Mouse (Mus musculus) urinary bladder, adult 2 months (tissue): ENCODE data around the gene Gm21985. TPM values are rescaled to one million over a fixed set of nuclear protein-coding genes. Genes with fewer than 3 reads are reported as not detected.
A peak's percentile ranks its signal among the peaks of the same experiment; 100 is the strongest.

Experiments used
- DNase-seq: peaks from one replicate; pipeline ENCODE4 v3.0.0; 2022; ENCODE audit warnings: low spot score
- polyA plus RNA-seq: library from polyadenylated mRNA; depleted of rRNA; stranded (reverse); fragments of >200 nt; gene quantifications from 2 replicates; pipeline ENCODE4 v1.2.3, GENCODE M21; 2012

Gene Gm21985
- polyA plus RNA-seq, 1 experiment, result 0.03 TPM

DNA sequence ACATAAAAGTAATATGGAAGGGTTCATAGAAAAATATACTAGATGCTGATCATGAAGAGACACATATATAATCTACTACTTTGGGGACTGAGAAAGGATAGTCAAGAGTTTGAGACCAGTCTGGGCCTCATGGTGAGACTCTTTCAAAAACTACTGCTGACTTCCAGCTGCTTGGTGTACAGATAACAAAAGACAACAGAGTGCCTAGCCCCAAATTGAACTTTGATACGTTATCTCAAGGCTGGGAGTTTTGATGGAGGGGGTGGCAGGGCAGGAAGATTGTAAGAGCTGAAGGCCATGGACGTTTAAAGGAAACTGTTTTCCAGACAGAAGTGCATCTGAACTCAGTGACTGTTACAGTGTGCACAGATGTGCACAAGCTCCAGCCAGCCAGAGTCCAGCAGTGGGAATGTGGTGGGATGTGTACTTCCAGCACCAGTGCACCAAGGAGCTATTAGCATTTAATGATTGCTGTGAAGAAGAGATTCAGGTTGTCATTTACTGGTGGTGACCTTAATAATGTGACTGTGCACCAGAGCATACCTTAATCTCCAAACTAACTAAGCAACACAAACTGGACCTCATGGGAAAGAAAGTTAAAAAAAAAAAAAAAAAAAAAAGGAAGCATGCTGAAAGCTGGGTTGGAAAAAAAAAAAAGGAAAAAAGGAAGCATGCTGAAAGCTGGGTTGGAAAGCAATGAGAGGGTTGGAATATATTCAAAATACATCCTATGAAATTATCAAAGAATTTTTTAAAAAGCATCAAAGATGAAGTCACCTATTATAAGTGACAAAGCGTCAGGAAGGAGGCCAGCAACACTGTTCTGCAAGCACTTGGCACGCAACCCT lies 66.2 kb downstream of the Gm21985 start:
- DNase-seq, result no peak

DNA sequence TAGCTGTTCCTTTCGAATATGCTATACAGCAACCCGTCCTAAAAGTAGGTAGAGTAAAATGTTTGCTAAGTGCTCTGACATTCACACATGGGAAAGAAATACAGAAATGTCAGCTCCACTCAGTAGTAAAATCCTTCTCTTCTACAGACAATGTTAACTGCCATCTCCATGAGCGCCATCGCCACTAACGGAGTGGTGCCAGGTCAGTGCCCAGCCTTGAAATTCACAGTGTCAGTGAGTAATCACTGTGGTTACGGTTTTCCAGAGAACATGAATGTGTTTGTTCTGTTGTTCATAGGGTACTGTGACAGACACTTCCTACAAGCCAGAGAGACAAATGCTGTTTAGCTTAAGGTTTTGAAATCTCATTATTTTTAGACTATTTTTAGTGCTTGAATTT lies 71.1 kb downstream of the Gm21985 start:
- DNase-seq, result no peak

DNA sequence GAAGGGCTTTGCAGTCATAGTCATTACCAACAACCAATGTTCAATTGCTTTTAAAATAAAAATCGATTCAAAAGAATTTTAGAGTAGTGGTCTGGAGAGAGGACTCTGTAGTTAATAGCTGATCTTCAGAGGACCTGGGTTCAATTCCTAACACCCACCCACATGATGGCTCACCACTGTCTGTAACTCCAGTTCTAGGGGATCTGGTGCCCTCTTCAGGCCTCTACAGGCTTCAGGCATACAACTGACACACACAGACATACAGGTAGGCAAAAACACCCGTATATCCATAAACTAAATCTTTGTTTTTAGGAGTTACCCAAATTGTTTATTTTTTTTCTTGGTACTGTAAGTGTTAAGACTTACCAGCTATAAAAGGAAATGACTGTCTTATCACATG lies 73.6 kb downstream of the Gm21985 start:
- DNase-seq, result no peak

DNA sequence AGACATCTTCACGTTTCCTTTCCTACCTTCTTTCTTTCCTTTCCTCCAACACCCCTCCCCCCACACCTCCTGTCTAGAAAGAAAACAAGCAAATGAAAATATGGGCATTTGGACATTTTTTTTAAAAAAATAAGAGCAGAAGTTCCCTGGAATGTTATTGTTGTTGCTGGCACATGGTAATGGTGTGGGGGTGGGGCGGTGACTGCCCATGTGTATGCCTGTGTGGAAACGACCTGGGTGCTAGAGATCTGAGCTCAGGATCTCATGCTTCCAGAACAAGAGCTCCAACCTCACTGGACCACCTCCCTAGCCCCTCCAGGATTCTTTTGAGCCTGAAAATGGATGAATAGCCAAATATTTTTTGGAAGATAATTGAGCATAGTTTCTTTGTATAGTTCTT lies 75.0 kb downstream of the Gm21985 start:
- DNase-seq, result no peak

DNA sequence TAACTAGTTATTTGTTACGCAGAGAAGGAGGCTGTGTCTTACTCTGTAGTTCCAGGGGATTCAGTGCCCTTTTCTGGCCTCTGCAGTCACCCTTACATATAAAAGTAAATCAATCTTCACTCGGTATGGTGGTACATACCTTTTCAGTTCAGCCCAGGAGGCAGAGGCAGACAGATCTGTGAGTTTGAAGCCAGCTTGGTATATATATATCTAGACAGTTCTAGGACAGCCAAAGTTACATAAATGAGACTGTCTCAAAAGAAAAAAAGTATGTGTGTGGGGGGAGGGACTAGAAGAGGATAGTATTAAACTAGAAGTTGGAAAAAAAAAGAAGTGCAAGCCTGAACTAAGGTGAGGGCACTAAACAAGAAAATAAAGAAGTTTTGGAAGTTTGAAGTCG lies 82.1 kb downstream of the Gm21985 start:
- no peak for DNase-seq

DNA sequence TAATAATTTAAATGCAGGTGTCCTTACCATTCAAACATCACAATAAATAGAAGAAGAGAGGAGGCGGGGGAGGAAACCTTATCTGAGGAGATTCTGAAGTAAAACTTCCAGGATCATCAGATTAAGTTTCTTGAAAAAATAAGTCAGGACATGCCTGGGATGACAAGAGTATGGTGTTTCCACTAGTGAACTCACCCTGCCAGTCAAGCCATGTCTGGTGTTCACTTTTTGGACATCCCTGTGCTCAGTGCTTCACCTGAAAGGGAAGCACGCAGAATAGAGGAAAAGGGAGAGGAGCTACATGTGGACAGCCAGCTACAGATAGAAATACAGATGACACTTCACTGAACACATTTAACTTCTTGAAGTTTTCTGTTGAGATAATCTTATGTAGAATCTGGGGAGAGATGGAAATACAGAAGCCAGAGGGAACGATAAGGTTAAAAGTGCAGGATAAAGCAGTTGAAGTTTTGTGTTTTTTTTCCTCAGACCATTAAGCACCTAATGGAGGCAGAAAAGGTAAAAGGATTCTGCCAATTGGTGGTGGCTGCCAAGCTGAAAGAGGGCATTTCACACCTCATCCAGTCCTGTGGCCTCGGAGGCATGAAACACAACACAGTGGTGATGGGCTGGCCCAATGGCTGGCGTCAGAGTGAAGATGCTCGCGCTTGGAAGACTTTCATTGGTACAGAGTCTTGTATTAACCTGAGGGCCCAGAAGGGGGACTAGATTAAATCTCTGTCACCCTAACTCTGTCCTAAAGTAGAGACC lies 87.8 kb downstream of the Gm21985 start:
- DNase-seq, result no peak

DNA sequence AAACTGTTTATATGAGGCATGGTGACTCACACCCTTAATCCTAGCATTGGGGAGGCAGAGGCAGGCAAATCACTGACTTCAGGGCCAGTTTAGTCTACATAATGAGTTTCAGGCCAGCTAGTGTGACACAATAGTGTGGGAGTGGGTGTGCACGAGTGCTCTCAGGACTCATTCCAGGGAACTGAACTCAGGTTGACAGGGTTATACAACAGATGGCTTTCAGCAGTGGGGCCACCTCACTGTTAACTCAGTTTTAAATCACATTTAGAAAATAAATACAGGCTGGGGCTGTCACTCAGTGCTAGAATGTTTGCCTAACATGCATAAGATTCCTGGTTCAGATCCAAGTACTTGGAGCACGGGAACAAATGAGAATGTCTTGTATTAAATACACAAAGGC lies 93.5 kb downstream of the Gm21985 start:
- DNase-seq, result no peak

DNA sequence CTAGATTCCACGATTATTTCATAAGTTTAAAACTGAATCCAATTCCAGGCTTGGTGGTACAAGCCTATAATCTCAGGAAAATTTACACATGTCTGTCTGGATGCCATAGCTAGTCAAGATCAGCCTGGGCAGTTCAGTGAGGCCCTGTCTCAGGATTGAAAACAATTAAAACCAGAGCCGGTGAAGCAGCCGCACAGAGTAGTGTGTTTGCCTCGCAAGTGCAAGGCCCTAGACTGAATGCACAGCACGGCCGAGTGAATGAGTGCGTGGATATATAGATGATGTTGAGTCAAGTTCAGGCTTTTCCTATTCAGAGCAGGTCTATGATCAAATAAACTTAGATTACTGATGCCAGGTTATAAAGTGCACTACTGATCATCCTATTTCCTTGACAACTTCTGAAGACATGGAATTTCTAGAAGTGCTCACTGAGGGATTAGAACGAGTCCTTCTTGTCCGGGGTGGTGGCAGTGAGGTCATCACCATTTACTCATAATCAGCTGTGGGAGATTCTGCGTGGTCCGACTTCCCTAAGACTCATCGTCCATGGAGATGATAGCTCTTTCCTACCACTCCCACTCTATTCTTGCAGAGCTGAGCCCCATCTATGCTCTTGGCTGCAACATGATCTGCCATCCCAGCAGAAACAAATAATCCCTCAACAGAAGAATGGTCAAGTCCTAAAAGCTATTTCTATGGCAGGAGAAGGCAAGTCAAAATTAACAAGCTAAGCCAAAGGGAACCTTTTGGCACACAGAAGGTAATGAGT lies 94.1 kb downstream of the Gm21985 start:
- no peak for DNase-seq

DNA sequence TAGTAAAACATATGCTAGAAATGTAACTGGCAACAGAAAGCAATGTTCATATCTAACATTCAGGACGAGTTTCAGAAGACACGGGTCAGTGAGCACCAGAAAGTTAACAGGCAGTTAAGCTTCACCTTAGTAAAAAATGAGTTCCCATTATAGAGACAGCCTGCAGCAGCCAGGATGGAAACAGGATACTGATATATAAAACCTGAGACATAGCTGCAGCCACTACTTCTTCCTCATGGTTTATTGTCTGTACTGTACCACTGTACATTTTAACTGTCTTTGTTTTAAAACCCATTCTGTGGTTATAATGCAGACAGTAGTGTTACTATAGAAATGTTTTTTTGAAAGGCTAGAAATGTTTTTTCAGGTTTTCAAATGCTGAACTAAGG lies 94.7 kb downstream of the Gm21985 start:
- no peak for DNase-seq

DNA sequence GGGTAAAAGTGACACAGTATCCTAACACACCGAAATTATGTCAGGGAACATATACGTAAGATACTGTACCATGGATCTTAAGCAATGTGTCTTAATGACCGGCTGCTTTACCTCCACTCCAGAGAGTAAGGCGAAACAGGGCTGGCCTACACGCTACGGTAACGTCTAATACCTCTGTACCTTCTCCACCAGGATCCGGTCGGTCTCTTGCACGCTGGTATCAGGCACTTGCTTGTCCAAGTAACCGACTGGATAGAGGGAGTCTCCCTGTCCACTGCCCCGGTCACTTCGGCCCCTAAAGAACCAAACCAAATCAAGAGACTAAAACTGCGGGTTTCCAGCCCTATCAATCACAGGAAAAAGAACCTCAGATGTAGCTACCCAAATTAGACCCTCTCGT lies 101.1 kb downstream of the Gm21985 start:
- no peak for DNase-seq

DNA sequence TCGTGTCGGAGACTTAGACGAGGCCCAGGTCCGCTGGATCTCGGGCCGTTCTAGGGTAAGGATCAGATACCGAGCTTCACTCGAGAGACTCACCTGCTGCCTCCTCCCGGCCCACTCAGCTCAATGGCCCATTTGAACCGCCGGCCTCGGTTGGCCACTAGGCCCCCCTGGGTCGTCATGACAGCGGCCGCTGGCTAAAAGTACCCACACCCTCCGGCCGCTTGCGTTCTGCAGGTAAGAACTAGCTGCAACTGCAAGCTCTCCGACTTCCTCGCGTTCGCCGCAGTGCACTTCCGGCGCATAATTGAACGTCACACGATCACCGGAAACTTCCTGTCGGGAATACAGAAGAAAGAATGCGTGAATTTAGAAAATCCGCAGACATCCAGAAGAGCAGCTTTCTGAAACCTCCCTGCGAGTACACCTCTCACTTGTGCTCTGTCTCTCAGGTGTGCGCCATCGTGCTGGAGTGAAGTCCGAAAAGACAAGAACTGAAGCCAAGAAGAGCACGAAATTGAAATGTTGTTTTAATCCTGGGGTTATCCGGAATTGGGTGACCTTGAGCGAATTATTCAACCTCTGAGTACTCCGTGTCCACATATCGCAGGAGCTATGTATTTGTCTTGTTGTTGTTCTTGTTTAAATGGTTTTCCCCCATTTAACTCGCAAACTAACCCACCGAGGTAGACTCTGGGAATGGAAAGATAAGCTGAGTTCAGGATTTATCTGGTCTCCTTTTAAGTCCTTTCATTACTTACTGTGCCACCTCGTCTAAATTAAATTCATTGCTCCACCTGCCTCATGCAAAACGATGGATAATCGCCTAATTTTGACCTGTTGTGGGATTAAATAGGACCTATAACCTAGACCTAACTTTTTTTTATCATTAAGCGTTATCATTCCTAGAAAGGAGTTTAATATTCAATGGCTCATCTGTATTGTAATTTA lies 101.9 kb downstream of the Gm21985 start, which contains the start of gene Emc4:
Gene Emc4 (minus strand): TSS at position 302 of the 948 bp plus-strand sequence.
- DNase-seq, result peak; percentile 78

DNA sequence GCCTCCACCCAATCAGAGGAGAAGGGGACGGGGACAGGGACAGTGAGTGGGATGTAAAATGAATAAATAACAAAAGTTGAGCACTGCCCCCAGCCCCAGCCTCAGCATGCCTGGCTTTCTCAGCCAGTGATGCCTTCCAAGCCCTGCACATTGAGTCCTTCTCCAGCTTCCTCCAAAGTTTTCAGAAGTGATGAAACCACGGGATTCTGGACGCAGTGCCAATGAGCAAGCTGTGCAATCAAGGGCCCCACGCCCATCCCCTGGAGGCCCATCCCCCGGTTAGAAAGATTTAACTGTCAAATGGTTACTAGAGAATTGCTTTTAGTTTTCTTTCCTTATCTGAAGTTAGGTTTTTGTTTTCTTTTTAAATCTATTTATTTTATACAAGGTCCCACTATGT lies 103.8 kb downstream of the Gm21985 start:
- DNase-seq, result no peak

DNA sequence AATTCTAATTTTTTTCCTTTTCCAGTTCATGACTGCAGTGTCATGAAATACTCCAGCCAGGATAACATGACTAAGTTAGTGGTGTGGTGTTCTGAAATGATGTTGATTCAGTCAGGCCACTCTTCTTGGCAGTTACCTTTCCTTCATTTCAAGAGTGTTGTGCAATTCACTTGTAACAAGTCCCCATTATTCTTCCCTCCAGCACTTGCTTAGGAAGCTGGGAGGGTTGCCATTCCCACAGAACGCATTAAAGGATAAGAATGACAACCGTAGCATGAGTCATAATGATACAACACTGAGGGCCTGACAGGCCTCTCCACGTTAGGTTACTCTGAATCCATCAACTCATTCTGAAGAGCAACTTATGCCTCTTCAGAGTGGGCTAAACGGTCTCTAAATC lies 107.0 kb downstream of the Gm21985 start:
- no peak for DNase-seq

DNA sequence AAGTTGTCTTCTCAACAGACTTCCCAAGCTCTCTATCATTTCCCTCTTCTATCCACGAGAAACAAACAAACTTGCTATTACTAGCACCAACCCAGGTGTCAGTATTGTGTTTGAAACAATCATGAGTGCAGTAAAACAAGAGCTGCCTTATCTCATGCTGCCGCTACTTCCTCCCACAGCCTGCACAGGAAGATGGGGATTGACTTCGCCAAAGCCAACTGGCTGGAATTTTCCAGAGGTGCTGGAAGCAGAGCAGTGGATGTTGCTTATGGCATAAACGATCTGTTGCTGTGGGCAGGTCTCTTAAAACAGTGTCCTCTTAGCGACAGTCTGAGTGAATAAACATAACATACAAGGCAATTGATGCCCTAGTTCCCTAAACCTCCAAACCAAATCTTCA lies 108.5 kb downstream of the Gm21985 start:
- DNase-seq, result no peak

DNA sequence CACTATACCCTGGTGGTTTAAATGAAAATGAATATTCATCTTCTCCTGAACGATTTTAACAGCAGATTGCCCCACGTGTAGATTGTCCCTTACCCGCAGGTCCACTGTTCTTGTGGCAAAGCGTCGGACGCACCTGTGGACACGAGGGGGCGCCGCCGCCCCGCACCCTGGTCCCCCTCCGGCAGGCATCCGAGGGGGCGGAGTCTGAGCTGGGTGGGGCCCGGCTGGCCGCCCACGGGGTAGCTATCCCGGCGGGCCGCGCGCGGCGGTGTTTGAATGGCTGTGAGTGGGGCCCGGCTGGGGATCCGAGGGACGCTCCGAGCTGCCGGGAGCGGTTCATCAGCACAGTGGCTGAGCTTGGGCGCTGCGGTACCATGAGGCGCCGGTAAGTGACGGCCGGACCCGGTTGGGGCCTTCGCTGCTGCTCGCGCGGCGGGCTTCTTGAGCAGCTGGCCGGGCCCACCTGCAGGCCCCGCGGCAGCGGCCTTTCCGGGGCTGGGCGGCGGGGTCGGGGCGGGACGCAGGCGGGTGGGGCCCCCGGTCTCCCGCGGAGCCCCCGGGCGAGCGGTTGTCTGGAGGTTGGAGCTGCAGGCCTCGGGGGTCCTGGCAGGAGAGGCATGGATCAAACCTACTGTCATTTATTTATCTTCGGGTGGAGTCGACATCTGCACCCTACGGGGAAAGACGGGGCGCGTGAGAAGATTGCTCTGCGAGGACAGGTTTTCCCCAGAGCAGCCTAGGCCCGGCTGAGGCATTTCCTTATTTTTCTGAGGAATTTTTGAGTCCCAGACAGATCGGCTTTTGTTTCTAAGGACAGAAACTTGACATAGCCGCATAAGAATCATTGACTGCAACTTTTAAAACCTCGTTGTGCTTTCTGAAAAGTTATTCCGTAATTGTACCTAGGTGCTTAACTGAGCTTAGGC lies 113.1 kb downstream of the Gm21985 start, which contains the start of gene Katnbl1:
Gene Katnbl1 (plus strand): TSS at position 239 of the 926 bp plus-strand sequence.
- peak; percentile 91 for DNase-seq

DNA sequence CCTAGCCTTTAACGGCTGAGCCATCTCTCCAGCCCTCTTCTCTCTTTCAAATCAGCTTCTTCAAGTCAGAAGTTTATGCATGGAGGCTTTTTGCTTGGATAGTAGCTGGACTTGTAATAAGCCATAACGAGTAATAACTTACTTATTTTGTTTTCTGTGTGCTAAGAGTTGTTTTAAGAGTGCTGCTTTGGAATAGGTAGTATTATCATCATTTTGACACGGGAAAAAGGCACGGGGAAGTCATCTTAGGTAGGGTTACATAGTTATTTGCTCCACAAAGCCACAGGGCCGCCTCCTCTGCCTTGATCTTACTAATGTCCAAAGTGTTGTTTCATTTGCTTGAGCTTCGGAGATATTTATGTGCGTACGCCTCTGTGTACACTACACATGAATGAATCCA lies 114.0 kb downstream of the Gm21985 start:
- DNase-seq, result no peak

DNA sequence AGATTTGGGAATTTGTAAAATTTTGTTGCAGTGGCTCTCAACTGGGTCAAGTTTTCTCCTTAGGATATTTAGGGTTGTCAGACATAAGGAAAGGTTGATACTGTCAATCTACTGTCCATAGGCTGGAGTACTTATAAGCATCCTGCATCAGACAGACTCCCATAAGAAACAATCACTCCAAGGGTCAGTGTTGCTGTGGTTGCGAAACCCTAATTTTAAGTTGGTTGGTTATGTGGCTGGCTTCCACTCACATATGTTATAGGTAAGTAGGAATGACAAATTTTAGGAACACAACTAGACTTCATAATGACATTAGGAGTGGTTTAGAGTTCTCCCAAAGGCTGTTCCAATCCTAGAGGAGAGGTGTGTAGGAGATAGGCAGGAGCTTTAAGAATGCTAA lies 115.1 kb downstream of the Gm21985 start:
- DNase-seq, result no peak

DNA sequence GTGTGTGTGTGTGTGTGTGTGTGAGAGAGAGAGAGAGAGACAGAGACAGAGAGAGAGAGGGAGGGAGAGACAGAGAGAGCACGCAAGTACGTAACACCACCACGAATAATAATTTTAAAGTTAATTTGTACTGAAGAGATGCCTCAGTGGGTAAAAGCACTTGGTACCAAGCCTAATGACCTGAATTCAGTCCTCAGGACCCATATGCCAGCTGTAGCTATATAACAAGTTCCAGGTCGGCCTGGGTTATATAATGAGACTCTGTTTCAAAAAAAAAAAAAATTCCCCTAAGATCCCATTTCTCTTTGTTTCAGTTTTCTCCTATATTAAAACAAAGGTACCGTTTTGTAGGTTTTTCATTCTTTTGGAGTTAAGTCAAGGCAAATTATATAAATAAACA lies 124.7 kb downstream of the Gm21985 start:
- DNase-seq, result no peak

DNA sequence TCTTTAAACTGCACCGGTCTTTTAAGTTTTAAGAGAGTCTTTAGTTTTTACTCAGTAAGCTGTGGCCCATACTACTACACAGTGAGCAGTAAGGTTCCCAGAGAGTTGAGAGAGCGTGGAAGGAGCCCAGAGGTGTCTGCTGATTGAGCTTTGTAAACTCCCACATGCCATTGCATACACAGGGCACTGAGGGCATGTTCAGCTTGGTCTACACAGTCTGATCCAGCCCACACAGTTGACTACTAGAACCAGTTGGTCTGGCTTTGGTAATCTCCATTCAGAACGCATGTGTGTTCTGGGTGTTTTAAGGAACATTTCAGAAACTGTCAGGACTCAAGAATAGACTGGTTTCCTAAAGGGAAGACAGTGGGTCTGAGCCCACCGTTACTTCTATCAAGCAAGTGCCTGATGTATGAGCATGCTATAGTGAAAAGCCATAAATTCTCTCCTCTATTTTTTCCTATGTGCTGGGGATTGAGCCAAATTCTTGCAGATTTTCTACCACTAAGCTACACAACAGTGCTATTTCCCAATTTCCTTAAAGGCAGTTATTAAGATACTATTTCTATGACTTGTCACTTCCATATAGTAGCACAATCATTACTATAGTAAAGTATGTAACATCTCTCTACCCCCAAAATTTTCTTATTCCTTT lies 125.4 kb downstream of the Gm21985 start:
- DNase-seq, result no peak
